Mouse (Mus musculus): ENCODE measurements around the gene Cox16. TPM values are rescaled to one million over a fixed set of nuclear protein-coding genes. Genes with fewer than 3 reads are reported as not detected.
A peak's percentile ranks its signal among the peaks of the same experiment; 100 is the strongest.
"Not testable (repeated sequence)": the region's sequence is repeated elsewhere in the genome, so short reads cannot be mapped to it uniquely, and the experiment has no call there.

Cox16 gene
- polyA plus RNA-seq, 1 experiment from 2014 or later = 167 TPM

GRCm38 (mm10) chr12:81421846-81422245 lies 63.1 kb downstream of the Cox16 start, which contains the start of gene Adam4:
Adam4 (minus strand) TSS chr12:81421946.
- no peaks in the 10 kb centered on the region for H3K4me1 ChIP-seq (replicated peaks)
- H3K9ac ChIP-seq = no peak within 1 kb of the TSS
- WGBS = 75% methylated on average over 1 of the region's 1 CpGs
- ATAC-seq (ENCODE audit: low read depth) = no peak
- peaks cover 19% of the 10 kb centered on the region; the same call in 1 of the 2 replicates for H3K9me3 ChIP-seq
- H3K4me3 ChIP-seq = no peak within 1 kb of the TSS
- no peaks in the 10 kb centered on the region for H3K27me3 ChIP-seq
- H3K4me2 ChIP-seq = no peak within 1 kb of the TSS
- H3K27ac ChIP-seq (replicated peaks) = no peak within 1 kb of the TSS
- H3K36me3 ChIP-seq = peaks cover 21% of the 10 kb centered on the region

DNA sequence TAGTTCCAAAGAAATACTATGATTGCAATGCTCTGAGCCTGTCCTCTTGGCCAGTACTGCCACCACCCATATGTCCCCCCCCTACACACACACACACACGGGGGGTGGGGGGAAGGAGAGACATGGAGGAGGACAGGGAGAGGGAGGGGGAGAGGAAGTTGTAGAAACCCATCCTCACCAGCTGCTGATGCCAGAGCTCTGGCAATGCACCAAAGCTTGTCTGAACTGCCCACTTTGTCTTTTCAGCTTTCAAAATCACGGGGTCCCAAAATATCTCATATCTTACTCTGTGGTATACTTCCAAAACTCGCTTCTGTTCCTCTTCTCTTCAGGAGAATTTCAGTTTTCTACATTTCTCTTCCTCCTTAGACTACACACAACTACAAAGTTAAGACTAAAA lies 71.7 kb downstream of the Cox16 start:
- Histone ChIP-seq H3K4me3 (no peak overlapping the region), H3K4me2 (no peak overlapping the region), H3K4me1 (replicated peaks) (no peaks in the 10 kb centered on the region), H3K27ac (replicated peaks) (no peak overlapping the region), H3K27me3 (no peaks in the 10 kb centered on the region), H3K9me3 (no peaks in the 10 kb centered on the region), H3K9ac (no peak overlapping the region), H3K36me3 (no peaks in the 10 kb centered on the region)
- WGBS = 96% methylated on average over 3 of the region's 3 CpGs
- no peak for ATAC-seq (ENCODE audit: low read depth)

DNA sequence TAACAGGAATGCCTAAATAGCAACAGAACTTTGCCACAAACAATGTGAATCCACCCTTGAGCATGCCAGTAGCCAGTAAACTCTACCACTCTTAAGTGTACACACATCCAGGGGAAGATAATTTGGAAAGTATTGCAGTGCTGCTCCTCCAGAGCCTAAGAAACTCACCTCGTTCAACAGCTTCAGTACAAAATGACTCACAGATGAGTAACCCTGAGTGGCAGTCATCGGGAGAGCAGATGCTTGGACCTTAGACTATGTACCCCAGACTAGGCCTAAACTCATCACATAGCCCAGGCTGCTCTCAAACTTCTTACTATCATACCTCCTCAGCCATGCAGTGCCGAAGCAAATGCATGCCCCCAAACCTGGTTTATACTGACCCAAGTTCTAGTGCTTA lies 76.0 kb downstream of the Cox16 start:
- H3K27me3 ChIP-seq = no peaks in the 10 kb centered on the region
- H3K4me3 ChIP-seq = no peak overlapping the region
- no peaks in the 10 kb centered on the region for H3K36me3 ChIP-seq
- ATAC-seq (ENCODE audit: low read depth) = no peak
- H3K27ac ChIP-seq (replicated peaks) = no peak overlapping the region
- 85% methylated on average over 3 of the region's 3 CpGs for WGBS
- H3K9ac ChIP-seq = no peak overlapping the region
- H3K9me3 ChIP-seq = no peaks in the 10 kb centered on the region
- no peaks in the 10 kb centered on the region for H3K4me1 ChIP-seq (replicated peaks)
- no peak overlapping the region for H3K4me2 ChIP-seq

DNA sequence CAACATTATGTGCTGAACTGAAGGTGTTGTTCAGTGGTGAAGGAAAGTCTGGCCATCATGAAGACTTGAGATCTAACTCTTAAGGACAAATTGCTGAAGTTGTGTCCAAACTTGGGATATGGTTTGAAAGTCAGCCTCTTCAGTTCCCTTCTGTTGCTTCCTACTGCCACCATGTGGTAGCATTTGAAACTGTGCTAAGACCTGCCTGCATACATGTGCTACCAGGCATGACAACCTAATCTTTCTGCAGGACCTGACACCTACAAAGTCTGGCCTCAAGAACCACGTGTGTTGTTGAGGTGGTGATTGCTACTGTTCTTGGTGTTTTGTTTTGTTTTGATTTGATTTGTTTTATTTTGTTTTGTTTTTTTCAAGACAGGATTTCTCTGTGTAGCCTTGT lies 82.7 kb downstream of the Cox16 start:
- no peaks in the 10 kb centered on the region for H3K9me3 ChIP-seq
- no peaks in the 10 kb centered on the region for H3K4me1 ChIP-seq (replicated peaks)
- H3K27me3 ChIP-seq = no peaks in the 10 kb centered on the region
- H3K4me3 ChIP-seq = no peak overlapping the region
- no peak overlapping the region for H3K9ac ChIP-seq
- no peaks in the 10 kb centered on the region for H3K36me3 ChIP-seq
- WGBS = 18% methylated on average over 1 of the region's 1 CpGs
- no peak overlapping the region for H3K27ac ChIP-seq (replicated peaks)
- no peak for ATAC-seq (ENCODE audit: low read depth)
- no peak overlapping the region for H3K4me2 ChIP-seq

DNA sequence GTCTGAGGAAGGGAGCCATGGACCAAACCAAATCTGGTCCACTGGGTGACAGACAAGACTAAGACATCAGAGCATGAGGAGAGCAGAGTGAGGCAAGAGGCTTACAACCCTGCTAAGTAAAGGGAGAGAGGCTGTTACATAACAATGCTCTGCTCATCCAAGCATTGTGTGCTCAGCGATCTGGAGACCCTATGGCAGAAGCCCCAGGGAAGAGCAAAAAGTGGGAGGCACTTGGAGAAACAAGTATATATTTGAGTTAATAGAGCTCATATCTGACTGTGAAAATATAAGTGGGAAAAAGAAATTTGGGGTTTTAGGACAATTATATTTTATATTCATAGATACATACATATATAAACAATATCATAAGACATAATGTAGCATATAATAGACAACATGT lies 105.6 kb downstream of the Cox16 start, which contains the start of gene Gm4787:
Gm4787 (minus strand) TSS at position 101 of the 400 bp plus-strand sequence.
- H3K9ac ChIP-seq; H3K27me3 ChIP-seq; H3K27ac ChIP-seq (replicated peaks); H3K4me3 ChIP-seq; ATAC-seq (ENCODE audit: low read depth); H3K36me3 ChIP-seq; H3K9me3 ChIP-seq; H3K4me2 ChIP-seq; H3K4me1 ChIP-seq (replicated peaks): not testable (repeated sequence)
- whole genome bisulfite sequencing = 73% methylated on average over 1 of the region's 1 CpGs

DNA sequence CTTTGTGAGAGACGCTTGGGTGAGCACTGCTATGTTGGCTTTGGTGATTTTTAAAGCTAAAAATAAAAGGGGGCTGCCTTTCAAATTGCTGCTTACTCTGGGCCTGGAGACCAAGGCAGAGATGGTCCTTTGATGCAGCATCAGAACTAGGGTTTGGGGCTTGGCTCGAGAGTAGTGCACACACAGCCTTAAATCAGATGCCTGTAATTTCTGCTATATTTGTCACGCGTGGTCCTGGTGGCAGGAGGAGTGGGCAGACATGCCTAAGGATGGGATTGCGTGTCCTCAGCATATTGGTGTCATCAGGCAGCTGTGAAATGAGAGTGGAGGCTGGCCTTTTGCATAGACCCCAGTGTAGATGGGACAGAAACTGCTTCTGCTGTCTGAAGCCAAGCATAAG lies 151.1 kb downstream of the Cox16 start:
- H3K9me3 ChIP-seq = no peaks in the 10 kb centered on the region

DNA sequence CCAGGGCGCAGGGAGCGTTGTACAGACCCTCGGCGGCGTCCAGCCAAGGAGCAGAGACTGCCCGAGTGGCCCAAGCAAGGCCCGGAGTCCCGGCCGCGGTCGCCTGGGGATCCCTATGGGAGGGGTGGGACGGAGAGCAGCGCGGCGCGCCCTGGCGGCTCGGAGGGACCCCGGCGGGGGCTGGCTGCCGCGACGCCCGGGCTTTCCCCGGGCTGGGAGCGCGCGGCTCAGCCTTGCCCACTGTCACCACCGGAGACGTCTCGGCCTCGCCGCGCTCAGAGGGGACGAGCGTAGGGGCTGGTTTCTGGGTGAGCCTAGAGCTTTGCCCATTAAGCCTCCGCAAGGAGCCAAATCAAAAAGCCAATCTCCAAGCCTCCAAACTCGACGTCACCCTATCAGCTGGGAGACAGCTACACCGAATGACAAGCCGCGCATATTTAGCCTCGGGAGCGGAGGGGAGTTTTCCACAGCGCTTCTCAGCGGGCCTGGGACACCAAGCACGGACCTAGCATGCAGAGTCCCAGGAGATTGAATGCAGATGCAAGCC lies 152.0 kb downstream of the Cox16 start, which contains the start of gene Slc8a3:
Slc8a3 (minus strand) TSS at position 306 of the 547 bp plus-strand sequence.
- H3K4me1 ChIP-seq (replicated peaks) = peaks cover 21% of the 10 kb centered on the region
- peak within 1 kb of the TSS; percentile 90 for H3K27ac ChIP-seq (replicated peaks)
- H3K36me3 ChIP-seq = no peaks in the 10 kb centered on the region
- WGBS = under 1% methylated on average over 44 of the region's 47 CpGs
- no peaks in the 10 kb centered on the region for H3K9me3 ChIP-seq
- H3K9ac ChIP-seq = peak within 1 kb of the TSS; percentile 89
- H3K27me3 ChIP-seq = peaks cover 22% of the 10 kb centered on the region
- ATAC-seq (ENCODE audit: low read depth) = peak; percentile 58
- peak within 1 kb of the TSS; percentile 62 for H3K4me3 ChIP-seq
- peak within 1 kb of the TSS; percentile 86 for H3K4me2 ChIP-seq

More for the DNA sequence above, 151.1 kb downstream of the Cox16 start:
- Histone ChIP-seq H3K27me3 (peaks cover 22% of the 10 kb centered on the region), H3K4me1 (replicated peaks) (peaks cover 21% of the 10 kb centered on the region), H3K27ac (replicated peaks) (0 out of 2 replicates have a peak overlapping the region, but pooled peaks have one; percentile 90), H3K9ac (peak overlapping the region; percentile 89), H3K4me2 (peak overlapping the region; percentile 86), H3K4me3 (peak overlapping the region; percentile 62), H3K36me3 (no peaks in the 10 kb centered on the region)
- ATAC-seq (ENCODE audit: low read depth) = no peak
- WGBS = 74% methylated on average over 5 of the region's 5 CpGs

DNA sequence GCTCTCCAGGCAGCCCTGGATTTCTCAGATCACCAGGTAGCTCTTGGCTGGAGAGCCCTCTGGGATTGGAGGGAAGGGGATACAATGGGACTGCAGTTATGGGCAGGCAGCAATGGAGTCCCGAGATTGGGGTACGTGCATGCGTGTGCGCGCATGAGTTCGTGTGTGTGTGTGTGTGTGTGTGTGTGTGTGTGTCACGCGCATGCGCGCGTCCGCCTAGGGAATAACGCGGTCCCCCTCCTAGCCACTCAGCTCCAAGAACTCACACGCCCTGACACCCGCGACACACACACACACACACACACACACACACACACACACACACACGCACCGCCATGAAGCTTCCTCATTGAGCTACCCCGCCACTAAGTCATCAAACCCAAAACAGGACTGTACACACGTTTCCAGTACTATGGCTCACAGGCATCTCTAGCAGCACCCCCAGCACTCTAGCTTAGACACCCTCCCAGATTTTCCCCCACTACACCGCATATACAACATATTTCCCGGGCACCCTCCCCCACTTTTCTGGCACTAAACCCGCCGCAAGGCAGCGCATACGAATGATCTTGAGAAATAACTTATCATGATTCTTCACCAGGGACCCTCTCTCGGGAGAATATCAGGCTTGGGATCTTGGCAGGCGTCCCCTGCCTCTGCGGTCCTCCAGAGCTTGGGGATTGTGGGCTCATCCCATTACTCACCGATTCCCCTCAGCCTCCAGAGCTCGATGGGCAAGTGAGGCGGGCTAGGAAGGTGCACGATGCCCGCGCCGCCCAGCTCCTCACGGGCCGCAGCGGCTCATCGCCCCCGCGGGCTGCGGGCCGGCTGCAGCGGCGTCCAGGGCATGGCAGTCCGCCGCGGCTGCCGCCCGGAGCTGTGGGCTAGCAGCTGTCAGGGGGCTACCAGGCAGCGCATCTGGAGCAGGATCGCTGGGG lies 152.7 kb downstream of the Cox16 start:
- 1% methylated on average over 46 of the region's 54 CpGs for WGBS
- peak overlapping the region; percentile 89 for H3K9ac ChIP-seq

DNA sequence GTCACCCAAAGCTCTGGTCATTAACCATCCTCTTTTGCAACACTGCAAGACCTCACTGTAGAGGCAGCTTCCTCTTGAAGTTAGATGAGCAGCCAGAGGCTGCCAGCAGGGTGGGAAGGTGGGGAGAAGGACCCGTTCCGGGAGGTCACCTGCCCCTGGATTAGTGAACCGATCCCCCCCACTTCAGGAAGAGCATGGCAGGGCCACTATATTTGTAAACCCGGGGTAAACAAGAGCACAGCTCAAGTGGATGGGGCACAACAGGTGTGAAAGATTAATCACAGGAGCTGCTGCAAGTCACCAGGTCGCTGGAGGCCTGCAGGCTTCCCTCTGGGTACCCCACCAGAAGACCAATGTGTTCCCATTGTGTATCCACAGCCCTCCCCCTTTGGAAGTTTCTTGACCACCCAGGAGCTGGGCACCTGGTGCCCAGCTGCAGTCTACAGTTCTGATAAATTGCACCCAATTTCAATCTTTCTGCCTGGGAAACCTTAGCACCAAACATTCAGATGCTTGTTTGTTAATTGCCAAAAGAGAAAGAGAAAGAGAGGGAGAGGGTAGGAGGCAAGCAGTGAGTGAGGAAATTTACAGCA lies 153.8 kb downstream of the Cox16 start:
- no peaks in the 10 kb centered on the region for H3K9me3 ChIP-seq
- peaks cover 21% of the 10 kb centered on the region for H3K4me1 ChIP-seq (replicated peaks)
- 33% methylated on average over 5 of the region's 5 CpGs for WGBS
- peak overlapping the region; percentile 89 for H3K9ac ChIP-seq
- H3K4me3 ChIP-seq = peak overlapping the region; percentile 62
- H3K27ac ChIP-seq (replicated peaks) = peak overlapping the region; percentile 90
- no peaks in the 10 kb centered on the region for H3K36me3 ChIP-seq
- H3K4me2 ChIP-seq = peak overlapping the region; percentile 86
- peak; percentile 5; the same call in 1 of the 2 replicates for ATAC-seq (ENCODE audit: low read depth)
- H3K27me3 ChIP-seq = peaks cover 22% of the 10 kb centered on the region

More for the DNA sequence above, 152.7 kb downstream of the Cox16 start:
- Histone ChIP-seq H3K27ac (replicated peaks) (peak overlapping the region; percentile 90), H3K36me3 (no peaks in the 10 kb centered on the region), H3K4me2 (peak overlapping the region; percentile 86), H3K9me3 (no peaks in the 10 kb centered on the region), H3K4me3 (peak overlapping the region; percentile 62), H3K27me3 (peaks cover 22% of the 10 kb centered on the region), H3K4me1 (replicated peaks) (peaks cover 21% of the 10 kb centered on the region)
- ATAC-seq (ENCODE audit: low read depth) = peak; percentile 76

DNA sequence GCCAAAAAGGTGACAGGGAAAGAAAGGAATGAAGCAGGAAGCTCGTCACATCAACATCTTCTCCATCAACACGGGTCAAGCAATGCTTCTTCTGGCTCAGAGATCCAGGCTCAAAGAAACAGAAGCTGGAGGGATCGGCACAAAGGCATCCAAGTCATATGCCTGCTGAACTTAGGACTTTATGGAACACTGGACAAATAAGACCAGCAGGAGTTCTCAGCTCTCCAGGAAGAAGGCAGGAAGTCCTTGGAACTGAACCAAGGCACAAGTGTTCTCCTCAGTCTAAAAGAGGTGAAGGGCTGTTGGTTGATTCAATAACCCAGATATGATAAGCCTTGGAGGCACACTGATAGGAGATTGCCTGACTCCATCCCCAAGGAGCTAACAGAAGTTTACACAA lies 159.9 kb downstream of the Cox16 start:
- ATAC-seq (ENCODE audit: low read depth) = no peak
- Histone ChIP-seq H3K4me3 (no peak overlapping the region), H3K27ac (replicated peaks) (no peak overlapping the region), H3K4me1 (replicated peaks) (peaks cover 8% of the 10 kb centered on the region), H3K27me3 (no peaks in the 10 kb centered on the region), H3K36me3 (no peaks in the 10 kb centered on the region), H3K9ac (no peak overlapping the region), H3K4me2 (no peak overlapping the region), H3K9me3 (no peaks in the 10 kb centered on the region)
- 86% methylated on average over 3 of the region's 3 CpGs for WGBS

GRCm38 (mm10) chr12:81324116-81324515 lies 160.8 kb downstream of the Cox16 start:
- Histone ChIP-seq H3K9ac (no peak overlapping the region), H3K9me3 (no peaks in the 10 kb centered on the region), H3K4me3 (no peak overlapping the region), H3K4me1 (replicated peaks) (peaks cover 8% of the 10 kb centered on the region), H3K4me2 (no peak overlapping the region), H3K27ac (replicated peaks) (no peak overlapping the region), H3K36me3 (no peaks in the 10 kb centered on the region), H3K27me3 (no peaks in the 10 kb centered on the region)
- 94% methylated on average over 3 of the region's 3 CpGs for WGBS
- ATAC-seq (ENCODE audit: low read depth) = no peak

DNA sequence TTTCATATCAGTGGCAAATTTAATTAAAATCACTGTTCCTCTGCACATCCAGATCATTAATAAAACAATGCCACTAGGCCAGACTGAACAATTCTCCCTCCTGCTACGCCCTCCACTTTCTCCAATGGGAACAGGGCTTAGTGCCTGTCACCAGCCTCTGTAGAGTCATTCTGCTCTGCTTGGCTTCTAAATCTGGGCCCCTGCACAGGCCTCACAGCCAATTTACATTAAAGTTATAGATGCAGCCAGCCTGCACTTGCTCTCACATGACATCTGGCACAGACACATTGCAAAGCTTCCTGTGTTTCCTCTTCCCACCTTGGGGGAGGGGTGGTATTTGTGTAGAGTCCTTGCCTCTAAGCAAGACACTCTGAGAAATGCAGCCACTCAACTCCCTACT lies 163.9 kb downstream of the Cox16 start:
- Histone ChIP-seq H3K4me2 (no peak overlapping the region), H3K27ac (replicated peaks) (no peak overlapping the region), H3K4me1 (replicated peaks) (peaks cover 8% of the 10 kb centered on the region), H3K9me3 (no peaks in the 10 kb centered on the region), H3K36me3 (no peaks in the 10 kb centered on the region), H3K9ac (no peak overlapping the region), H3K27me3 (no peaks in the 10 kb centered on the region), H3K4me3 (no peak overlapping the region)
- WGBS = 77% methylated on average over 1 of the region's 1 CpGs
- no peak for ATAC-seq (ENCODE audit: low read depth)

Data from neural tube, embryonic 13.5 days (tissue).